Mouse (Mus musculus) urinary bladder, postnatal 36 days (tissue): ENCODE data around the gene Gm4553.
"Not testable (repeated sequence)": the region's sequence is repeated elsewhere in the genome, so short reads cannot be mapped to it uniquely, and the experiment has no call there.

Experiments used
- DNase-seq, 2 experiments: peaks; one replicate each; pipeline ENCODE4 v3.0.0; 2022; ENCODE audit warnings: low spot score in 2 of 2, mixed read lengths in 1 of 2

Gene Gm4553

DNA sequence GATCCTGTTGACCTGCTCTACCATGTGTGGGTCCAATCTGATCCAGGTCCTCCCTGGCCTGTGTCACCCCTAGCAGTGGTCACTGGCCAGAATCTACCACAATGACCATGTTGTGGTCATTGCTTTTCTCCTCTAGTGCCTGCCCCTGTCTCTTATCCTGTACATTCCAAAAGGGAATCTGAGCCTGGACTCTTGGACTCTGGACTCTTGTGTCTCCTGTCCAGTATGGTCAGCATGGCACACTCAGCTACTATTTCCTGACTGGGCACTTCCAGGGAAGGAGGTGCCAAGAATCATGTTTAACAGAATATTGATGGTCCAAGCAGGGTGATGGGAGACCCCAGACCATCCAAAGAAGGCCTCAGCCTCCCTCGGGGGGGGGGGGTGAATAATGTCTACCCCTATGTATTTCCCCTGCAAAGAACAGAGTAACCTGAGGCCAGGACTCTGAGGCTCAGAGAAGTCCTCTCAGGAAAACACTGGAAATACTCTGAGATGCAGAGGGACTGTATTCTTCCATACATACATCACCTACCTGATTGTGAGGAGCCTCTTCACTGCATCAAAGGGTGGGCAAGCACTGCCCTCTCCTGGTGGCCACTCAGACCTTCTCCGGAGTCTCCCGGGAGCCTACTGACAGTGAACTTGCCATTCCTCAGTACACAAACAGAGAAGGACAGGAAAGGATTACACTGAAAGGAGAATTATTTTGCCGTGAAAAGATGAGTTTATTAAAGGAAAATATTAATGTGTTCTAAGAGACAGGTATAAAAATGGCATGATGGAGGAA is 31.1 kb downstream of the Gm4553 start:
- no peak for DNase-seq

DNA sequence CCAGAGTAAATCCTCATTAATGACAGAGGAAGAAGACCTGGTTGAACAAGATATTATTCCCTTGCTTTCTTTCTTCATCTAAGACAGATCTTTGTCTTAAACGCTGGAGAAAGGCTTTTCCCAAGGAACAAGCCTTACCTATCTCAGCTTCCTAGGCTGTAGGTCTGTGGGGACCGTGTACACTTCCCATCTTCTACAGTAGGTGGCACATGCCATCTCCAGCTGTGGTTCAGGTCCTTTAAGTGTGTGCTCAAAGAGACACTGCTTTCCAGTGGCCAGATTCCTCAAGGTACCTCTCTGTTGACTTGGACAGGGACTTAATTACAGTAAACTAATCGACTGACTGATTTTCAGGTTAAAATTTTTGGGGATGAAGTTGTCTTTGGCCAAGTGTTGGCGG is 36.7 kb downstream of the Gm4553 start:
- no peak for DNase-seq

DNA sequence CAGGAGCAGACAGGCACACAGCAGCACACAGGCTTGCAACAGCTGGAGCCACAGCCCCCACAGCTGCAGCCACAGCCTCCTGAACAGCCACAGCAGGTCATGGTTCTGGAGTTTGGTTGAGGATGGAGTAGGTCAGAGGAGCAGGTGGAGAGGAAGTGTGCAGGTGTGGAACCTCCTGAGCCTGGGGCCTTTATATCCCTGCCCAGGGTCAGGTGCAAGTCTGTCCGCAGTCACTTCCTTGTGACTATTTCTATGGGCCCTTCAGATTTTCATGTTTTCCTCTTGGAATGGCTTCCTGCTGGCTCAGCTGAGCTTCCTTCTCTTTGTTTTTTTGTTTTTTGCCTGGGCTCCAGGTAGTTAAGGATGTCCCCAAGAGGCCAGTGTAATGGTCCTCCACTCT is 44.9 kb downstream of the Gm4553 start, which contains the start of gene Gm45618:
Gm45618 (minus strand) TSS at position 101 of the 400 bp plus-strand sequence.
- DNase-seq: not testable (repeated sequence)

DNA sequence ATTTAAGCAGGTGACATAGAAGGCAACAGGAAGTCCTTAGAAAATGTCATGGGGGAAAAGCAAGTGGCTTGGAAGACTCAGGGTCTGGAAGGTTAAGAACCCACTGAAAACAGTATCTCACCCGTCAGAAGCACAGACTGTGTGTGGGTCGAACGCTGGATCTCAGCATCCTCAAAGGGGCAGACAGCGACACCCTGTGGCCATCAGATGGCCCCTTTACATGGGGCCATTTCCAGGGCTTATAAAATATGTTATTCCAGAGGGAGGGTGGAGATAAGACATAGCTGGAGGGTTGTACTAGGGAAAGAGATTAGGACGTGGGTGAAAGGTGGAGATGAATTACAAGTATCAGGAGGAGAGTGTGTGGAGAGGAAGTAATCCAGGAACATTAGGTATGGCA is 45.9 kb downstream of the Gm4553 start:
- no peak for DNase-seq
